Mouse (Mus musculus): ENCODE data around the gene Rprd1b. TPM values are rescaled to one million over a fixed set of nuclear protein-coding genes. Genes with fewer than 3 reads are reported as not detected.

The Rprd1b gene
- total RNA-seq, 2 experiments from 2014 or later = 62.7 to 65.2 TPM

DNA sequence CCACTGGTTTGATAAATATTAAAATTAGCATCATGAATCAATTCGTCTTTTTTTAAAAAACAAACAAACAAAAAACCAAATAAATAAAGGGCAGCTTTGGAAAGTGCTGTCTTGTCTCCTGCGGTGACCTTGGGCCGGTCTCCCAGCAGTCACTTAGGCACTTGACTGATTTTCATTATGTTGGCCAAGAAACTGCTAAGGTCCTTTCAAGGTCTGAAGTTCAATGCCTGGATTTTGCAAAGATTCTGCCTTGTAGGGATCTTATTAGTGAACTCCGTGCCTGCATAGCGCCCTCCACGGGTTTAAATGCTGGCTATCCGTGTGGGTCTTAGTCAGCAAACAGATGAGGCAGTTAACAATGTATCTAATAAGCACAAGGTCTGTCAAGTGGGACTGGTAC lies 50.7 kb downstream of the Rprd1b start:
- no peak for DNase-seq (ENCODE audit: low spot score in 2 of 2)

DNA sequence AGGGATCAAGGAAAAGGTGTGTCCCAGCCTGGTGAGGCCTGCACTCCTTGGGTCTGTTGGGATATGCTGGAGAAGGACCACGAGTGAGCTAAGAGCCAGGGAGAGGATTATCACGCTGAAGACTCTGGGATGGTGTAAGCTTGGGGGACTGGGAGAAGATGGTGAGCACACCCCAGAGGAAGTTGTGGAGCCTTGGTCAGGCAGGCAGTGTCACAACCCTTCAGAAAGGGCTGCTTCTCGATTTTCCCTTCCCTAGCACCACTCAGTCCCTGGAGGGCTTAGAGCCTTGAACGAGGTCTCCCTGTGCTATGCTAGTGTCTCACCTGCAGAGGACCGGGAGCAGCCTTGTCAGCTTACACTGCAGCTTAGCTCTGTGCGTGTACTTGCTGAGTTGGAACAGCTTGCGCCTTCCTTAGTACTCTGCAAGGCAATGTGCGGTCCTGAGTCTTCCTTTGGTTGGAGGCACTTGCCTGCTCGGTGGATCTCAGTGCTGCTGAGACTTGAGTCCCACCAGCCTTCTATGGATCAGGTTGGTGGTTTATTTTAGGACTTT lies 51.6 kb downstream of the Rprd1b start:
- no peak for DNase-seq (ENCODE audit: low spot score in 2 of 2)

DNA sequence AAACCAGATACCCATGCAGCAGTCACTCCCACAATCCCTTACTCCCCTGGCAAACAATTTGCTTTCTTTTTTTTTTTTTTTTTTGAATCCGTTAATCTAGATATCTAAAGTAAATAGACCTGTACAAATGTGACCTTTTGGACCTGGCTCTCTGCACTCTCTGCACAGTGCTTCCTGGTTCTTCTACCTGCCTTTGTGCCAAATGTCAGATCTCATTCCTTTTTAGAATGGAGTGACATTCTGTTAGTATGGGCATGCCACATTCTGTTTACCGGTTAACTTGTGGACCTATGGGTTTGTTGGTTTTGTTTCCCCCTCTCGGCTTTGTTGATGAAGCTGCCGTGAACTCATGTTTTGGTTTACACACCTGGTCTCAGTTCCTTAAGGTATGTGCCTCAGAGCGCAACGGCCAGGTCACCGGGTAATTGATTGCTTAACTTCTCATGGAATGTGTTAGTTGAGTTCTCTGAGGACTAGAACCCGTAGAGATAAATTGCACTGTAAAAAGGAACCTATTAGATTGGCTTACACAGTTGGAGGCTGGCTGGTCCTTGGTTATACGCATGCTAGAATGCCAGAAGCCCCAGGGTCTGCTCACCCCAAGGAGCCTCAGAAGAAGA lies 52.4 kb downstream of the Rprd1b start:
- no peak for DNase-seq (ENCODE audit: low spot score in 2 of 2)

DNA sequence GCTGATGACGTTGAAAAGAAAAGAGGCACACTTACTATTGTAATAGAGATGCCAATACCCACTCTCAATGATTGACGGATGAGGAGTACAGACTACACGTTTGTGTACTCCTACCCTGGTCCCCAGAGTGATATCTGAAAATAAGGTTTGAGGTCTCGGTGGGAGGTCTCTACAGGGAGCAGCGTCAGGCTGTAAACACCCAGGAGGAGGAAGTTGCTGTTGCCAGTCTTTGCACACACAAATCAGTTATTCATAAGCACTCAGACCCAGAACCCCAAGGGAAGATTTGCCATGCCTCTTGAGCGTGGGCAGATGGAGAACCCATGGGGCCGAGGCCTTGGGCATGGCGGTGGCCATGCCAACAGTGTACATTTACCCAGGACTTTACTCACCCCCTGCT lies 56.2 kb downstream of the Rprd1b start:
- no peak for DNase-seq (ENCODE audit: low spot score in 2 of 2)

DNA sequence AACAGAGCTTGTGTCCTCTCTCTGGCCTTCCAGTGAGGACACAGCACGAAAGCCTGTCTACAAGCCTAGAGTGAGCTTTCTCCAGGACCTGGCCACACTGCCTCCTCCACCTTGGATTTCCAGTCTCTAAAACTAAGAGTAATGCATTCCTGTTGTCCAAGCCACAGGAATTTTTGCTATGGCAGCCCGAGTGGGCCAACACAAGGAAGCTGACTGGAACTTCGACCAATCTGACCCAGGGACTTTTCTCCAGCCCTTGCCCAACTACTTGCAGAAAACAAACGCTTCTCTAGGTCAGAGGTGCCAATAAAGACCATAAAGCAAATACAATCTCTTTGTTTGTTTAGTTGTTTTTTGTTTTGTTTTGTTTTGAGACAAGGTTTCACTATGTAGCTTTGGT lies 61.8 kb downstream of the Rprd1b start:
- DNase-seq (ENCODE audit: low spot score in 2 of 2) = no peak

DNA sequence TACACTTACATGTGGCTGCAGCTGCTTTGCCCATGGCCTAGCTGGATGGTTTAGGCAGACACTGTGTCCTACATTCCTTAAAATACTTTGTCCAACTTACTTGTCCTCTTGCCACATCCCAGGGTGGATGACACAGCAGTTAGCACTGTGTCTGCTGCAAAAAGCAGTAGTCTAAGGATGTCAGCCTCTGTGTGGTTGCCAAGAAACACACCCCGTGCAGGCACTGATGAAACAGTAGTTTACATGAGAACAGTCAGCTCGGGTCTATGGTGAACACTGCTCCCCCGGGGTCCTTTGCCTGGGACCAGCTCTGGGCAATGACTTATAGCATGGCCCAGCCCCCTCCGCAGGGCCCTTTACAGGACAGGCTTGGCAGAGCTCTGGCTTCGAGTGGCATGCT lies 65.0 kb downstream of the Rprd1b start:
- no peak for DNase-seq (ENCODE audit: low spot score in 2 of 2)

DNA sequence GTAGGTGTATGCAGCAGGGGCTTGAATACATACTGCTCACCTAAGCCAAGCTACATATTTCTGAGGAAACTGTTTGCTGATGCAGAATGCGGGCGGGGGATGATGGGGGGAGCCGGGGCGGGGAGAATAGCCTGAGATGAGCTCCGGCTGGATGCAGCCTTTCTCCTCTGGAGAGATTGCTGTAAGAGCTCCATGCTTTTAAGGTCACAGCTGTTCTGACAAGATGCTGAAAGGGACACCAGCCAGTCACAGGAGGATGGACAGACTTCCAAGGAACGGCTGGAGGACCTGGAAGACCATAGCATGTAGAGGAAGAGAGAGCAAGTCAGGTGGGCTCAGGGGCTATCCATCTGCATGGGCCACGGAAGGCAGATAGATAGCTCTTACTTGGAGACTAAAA lies 66.0 kb downstream of the Rprd1b start:
- DNase-seq (ENCODE audit: low spot score in 2 of 2) = no peak

DNA sequence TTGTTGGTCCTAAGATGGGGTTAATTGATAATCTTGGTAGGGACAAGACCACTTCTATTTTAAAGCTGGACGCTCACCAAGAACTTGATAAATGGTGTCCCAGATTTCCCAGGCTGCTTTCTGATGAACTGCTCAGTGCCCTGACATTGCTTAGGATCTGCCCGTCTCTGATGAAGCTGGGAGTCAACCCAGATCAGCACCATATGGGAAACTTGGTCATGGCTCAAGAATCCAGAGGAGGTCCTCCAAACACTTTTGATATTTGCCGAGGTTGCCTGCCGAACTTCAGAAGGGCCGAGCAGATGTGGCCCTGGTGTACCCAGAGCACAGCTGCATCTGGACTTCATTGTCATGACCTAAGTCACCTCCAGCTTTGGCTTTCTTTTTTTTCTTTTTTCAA lies 66.5 kb downstream of the Rprd1b start:
- no peak for DNase-seq (ENCODE audit: low spot score in 2 of 2)

DNA sequence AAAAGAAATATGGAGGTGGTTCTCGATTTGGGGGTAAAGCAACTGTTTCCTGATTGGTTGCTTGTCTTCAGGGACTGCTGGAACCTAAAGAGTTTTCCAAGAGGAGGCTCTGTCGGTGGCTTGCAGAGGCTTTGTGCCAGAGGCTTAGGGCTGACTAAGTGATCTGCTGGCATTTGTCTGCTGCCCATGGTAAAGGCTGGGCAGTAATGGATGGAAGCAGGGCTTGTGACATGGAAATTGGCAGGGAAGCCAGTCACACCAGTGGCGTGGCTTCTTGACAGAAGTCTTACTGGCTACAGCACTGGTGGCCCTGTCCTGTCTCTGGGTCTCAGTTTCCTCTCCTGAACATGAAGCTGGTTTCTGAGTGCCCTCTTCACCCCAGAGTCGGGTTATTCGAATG lies 68.8 kb downstream of the Rprd1b start:
- no peak for DNase-seq (ENCODE audit: low spot score in 2 of 2)

DNA sequence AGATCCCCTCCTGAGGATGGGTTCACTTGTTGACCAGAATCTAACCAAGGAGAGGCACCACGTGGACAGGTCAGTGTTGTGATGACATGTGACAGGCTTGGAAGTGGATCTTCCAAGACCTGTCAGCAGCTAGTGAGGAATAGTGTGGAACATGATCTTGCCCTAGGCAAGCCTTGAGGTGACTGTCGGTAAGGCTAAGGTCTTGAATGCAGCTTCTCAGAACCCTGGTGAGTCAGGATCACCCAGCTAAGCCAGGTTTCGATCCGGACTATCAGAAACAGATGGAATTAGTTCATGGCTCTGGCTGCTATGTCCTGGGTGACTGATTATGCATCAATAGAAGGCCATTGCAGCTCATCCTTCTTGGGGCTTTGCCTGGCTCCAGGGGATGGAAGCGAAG lies 70.4 kb downstream of the Rprd1b start:
- no peak for DNase-seq (ENCODE audit: low spot score in 2 of 2)

DNA sequence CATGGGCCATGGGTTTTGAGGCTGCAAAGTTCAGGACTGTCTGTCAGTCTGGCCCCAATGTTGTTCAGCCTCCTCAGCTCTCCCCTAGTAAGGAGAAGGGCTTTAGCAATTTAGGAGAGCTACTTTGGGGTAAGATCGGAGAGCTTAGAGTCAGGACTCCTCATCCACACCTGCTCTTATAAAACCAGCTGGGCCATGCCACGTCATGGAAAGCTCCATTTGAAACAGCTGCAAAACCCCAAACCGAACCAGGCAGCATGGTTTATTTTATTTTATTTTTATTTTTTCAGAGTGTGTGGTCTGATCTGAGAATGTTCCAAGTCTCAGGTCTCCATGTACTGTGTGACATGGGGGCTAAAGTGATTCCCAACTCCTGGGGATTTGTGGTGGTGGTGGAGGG lies 71.2 kb downstream of the Rprd1b start:
- no peak for DNase-seq (ENCODE audit: low spot score in 2 of 2)

DNA sequence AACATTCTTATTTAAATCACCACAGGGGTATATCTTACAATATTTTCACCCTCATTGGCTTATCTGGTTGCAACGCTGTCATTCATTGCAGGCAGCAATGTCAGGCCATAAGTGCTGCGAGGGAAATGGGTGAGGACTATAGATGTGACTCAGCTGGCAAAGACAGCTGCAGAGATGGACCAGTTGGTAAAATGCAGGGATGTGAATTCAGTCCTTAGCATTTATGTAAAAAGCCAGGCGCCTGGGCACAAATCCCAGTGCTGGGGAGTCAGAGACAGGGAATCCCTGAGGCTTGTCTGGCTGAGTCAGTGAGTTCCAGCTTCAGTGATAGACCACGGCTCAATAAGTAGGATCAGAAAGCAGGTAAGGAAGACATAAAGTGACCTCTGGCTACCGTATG lies 73.5 kb downstream of the Rprd1b start:
- DNase-seq (ENCODE audit: low spot score in 2 of 2) = peak in 1 of 2 experiments; percentile 15

DNA sequence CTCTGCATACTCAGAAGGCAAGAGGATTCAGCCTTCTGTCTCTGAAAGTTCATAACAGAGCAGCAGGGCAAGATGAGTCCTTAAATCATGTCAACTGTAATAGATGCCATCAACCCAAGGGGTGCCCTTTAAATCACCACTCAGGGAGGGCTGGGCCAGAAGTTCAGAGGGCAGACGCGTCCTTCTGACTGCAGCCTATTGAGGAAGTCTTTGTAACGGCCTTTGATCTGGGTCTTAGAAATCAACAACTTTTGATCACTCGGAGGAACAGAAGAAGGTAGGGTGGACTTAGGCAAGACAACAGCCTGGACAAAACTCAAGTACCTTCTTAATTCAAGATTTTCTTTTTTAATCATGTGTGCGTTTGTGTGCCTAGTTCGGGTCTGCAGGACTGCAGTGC lies 76.7 kb downstream of the Rprd1b start:
- DNase-seq (ENCODE audit: low spot score in 2 of 2) = no peak

DNA sequence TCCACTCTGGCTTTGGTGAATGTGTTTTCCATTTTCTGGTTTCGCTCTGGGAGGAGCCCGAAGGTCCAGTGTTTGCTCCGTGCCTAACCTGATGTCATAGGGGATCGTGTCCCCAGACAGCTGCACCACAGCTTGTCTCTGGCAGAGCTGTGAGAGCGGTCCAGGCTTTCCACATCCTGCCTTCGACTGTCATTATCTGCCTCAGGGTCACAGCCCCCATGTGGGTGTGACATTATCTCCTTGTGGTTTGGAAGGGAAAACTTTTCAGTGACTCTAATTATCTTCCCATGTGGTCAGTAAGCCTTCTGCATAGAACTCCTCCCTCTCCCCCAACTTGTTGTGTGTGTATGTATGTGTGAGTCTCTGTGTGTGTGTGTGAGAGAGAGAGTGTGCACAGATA lies 77.3 kb downstream of the Rprd1b start:
- no peak for DNase-seq (ENCODE audit: low spot score in 2 of 2)

DNA sequence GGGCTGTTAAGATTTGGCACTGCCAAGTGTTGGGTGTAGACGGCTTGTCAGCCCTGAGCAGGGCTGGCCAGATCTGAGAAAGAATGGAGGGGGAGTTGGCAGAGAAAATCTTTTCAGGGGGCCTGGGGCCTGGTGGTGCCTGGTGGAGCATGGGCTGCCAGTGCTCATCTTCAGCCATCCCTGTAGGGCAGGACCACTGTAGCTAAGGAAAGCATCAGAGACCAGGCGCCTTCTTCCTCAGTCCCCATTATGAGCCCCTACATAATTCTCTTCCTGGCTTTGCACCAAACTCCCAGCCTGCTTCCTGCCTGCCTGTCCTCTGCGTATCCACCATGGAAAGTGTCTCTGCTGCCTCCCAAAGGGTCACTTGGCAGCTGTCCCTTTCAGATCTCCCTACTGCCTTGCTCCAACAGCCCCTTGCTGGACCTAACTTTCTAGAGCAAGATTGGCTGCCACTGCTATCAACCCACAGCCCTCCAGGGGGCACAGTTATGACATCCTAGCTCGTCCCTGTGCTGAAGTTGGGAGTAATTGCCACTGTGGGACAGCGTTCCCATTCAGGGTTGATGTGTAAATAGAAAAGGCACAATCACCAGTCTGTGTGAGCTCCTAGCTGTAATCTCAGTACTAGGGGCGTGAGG lies 78.8 kb downstream of the Rprd1b start:
- peak in 1 of 2 experiments; percentile 34 for DNase-seq (ENCODE audit: low spot score in 2 of 2)

DNA sequence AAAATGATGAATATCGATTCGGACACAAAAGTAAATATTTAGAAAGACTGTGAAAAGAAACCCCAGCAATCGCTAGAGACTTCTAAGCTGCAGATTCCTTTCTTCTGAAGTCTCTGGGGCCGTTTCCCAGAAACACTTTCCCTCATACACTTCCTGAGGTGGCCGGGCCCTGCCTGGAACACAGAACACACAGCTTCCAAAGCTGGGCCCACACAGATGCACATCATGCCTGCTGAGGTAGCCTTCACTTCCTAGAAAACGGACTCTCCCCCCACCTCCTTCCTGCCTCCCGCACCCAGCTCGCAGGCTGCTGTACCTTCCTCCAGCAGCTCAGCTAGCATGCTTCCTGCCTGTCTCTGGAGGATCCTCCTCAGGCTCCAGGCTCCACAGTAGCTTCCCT lies 81.2 kb downstream of the Rprd1b start:
- DNase-seq (ENCODE audit: low spot score in 2 of 2) = no peak

DNA sequence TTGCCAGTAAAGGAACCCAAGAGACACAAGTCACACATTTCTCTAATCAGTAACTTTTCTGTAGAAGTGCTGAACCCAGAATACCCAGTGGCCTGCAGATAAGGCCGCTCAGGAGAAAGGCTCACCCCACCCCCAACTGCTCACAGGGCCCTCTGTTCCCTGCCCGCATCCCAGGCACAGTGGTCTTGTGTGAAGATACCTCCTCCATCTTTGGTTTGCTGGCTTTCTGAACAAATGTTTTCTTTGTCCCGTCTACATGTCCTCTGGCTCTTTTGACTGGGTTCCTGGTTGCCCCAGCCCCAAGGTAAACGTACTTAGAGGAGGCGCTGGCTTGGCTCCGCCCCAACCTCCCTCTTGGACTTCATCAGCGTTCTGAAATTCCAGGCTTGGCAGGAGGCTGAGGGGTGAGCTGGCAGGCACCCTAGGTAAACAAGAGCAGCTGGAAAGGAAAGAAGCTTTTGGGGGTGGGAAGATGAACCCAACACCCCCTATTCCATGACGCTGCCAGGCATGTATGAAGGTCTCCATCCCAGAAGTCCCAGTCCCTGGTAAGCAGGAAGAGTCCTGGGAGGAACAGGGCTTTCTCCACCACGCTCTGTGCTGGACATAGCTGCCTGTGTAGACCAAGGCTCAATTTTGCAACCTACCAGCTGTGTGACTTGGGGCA lies 85.4 kb downstream of the Rprd1b start:
- no peak for DNase-seq (ENCODE audit: low spot score in 2 of 2)

DNA sequence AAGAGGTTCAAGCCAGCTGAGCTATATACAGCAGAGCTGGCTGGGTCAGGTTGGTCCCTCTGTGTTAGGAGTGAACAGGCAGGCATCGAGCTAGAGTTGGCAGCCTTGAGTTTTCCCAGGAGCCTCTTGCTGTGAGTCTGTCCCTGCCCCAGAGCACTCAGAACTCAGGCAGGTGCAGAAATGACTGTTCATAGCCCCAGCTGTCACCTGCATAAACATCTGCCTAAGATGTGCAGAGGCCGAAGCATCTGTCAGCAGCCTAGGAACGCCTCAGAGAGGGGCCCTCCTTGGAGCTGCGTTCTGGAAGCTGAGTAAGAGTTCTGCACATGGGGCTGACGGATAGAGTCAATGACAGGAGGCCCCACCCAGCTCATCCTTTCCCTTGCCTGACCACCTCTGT lies 86.6 kb downstream of the Rprd1b start:
- DNase-seq (ENCODE audit: low spot score in 2 of 2) = no peak

DNA sequence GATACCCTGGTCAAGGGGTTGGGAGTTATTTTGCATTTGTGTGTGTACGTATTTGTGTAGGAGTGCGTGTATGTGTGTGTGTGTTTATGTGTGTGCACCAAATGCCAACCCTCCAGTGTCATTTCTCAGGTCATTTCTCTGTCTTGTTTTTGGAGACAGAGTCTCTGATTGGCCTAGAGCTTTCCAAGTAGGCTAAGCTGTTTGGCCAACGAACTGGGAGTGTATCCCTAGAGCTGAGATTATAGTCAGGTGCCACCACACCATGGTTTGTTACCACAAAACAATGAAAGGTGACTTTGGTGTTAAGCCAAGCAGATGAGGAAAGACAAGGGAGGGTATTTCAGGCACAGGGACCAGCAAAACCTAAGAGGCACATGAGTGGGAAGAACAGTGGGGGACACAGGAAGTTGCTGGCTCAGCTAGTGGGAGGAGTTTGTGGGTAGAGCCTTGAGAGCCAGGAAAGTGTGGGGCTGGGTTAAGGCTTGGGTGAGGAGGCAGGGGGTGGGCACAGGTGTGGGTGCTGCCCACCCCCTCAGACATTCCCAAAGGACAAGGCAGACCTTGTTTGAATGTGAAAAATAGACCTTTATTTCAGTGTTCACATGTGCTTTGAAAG lies 87.6 kb downstream of the Rprd1b start:
- no peak for DNase-seq (ENCODE audit: low spot score in 2 of 2)

DNA sequence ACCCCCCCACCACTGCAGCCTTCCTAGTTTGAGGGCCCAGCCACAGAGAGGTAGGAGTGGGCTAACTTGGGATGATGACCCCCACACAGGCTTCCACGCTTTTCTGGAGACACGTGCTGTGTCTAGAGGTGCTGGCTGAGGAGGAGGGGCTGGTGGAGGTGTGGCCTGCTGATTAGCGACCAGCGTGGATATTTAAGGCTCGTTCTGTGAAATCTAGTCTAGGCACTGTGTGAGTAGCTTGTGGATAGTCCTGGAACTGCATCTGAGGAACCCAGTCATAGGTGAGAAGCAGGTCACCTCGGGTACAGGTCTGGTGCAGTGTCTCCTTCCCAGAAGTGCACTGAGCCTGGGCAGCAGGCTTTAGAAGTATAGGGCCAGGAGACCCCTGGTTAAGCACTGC lies 88.4 kb downstream of the Rprd1b start:
- no peak for DNase-seq (ENCODE audit: low spot score in 2 of 2)

DNA sequence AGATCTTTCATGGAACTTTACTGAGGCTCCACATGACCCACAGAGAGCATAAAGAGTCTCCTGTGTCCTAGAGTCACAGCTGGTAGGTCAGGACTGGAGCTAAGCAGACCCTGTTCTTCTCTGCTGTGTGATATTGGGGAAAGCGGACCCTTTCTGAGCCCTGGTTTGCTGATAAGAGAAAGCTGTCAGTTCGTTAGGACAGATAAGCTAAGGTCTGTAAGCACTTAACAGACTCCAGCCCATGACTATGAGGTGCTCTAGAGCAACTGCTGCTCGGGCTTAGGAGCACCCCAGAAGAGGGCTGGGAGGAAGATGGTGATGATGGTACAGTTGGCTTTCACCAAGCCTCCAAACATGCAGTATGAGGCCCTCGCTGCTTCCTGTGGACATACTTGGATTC lies 90.8 kb downstream of the Rprd1b start:
- no peak for DNase-seq (ENCODE audit: low spot score in 2 of 2)

DNA sequence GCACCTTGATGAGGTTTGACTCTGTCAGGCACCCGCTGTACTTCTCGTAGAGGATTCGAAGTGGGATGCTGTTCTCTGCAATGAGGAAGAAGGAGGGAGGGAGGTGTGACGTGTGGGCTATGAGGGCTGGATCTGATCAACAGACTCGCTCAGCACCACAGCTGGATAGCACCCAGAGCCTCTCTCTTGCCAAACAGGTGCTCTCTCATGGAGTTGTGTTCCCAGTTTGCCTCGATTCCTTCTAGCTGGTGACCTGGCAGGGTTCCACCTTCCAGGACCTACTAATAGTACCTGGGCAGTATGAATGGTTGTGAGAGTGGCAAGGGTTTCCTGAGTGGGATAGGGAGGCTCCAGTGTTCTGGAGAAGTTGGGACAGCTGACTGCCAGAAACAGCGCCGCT lies 91.9 kb downstream of the Rprd1b start:
- DNase-seq (ENCODE audit: low spot score in 2 of 2) = no peak

Measured in layer of hippocampus, adult 18-20 months (tissue).